Mouse (Mus musculus) G1E-ER4 (cell line): Measurements from ENCODE around the gene Srrt. TPM values are rescaled to one million over a fixed set of nuclear protein-coding genes. Genes with fewer than 3 reads are reported as not detected.
A peak's percentile ranks its signal among the peaks of the same experiment; 100 is the strongest.

Source experiments
- GATA1 ChIP-seq: IDR thresholded peaks from one replicate; pipeline ENCODE4 v1.8.0; 2012; ENCODE audit warnings: low read length, inconsistent platforms
- polyA plus RNA-seq: library from polyadenylated mRNA; stranded (reverse); fragments of >175 nt; gene quantifications from 2 replicates; pipeline ENCODE4 v1.2.3, GENCODE M21; 2012

The Srrt gene
- polyA plus RNA-seq, 1 experiment, result 407 TPM

- no peak for TF ChIP-seq GATA1
These were observed 13.4 kb downstream of the Srrt start, which contains the start of gene Ufsp1 for GRCm38 (mm10) chr5:137293839-137294743. Gene Ufsp1 (plus strand): TSS chr5:137294629.

GRCm38 (mm10) chr5:137293282-137293681 is 14.2 kb downstream of the Srrt start:
- TF ChIP-seq GATA1, result no peak

- TF ChIP-seq GATA1, result no peak
These were observed 16.0 kb downstream of the Srrt start for GRCm38 (mm10) chr5:137291381-137291926.

GRCm38 (mm10) chr5:137290677-137291076 is 16.8 kb downstream of the Srrt start:
- no peak for TF ChIP-seq GATA1

- peak; percentile 98 for TF ChIP-seq GATA1
These were observed 17.7 kb downstream of the Srrt start for GRCm38 (mm10) chr5:137289591-137290365.

- TF ChIP-seq GATA1, result no peak
These were observed 18.4 kb downstream of the Srrt start for GRCm38 (mm10) chr5:137288999-137289470.

GRCm38 (mm10) chr5:137287953-137288743 is 19.3 kb downstream of the Srrt start:
- no peak for TF ChIP-seq GATA1

- no peak for TF ChIP-seq GATA1
These were observed 20.2 kb downstream of the Srrt start, which contains the start of gene Ache for GRCm38 (mm10) chr5:137287032-137287952. Gene Ache (plus strand): TSS chr5:137287519.

- TF ChIP-seq GATA1, result no peak
These were observed 20.8 kb downstream of the Srrt start for GRCm38 (mm10) chr5:137286655-137287031.

GRCm38 (mm10) chr5:137285986-137286385 is 21.5 kb downstream of the Srrt start:
- no peak for TF ChIP-seq GATA1

- no peak for TF ChIP-seq GATA1
These were observed 22.4 kb downstream of the Srrt start for GRCm38 (mm10) chr5:137285045-137285444.

- peak; percentile 32 for TF ChIP-seq GATA1
These were observed 29.8 kb downstream of the Srrt start for GRCm38 (mm10) chr5:137277360-137278342.
